Comparison of ENCODE assay signal across 17 mouse cellular contexts in genomic region chr19:53729919-53730318, GRCm38 (mm10). TPM values are rescaled to one million over a fixed set of nuclear protein-coding genes. Genes with fewer than 3 reads are reported as not detected.
A peak's percentile ranks its signal among the peaks of the same experiment; 100 is the strongest.
DNase-seq lines count a peak whose midpoint lies in the region; ATAC-seq and TF ChIP-seq lines count a peak whose summit lies in the region.
"Had no signal": no experiment of that assay in that cellular context is flagged by ENCODE, and none has a peak within 500 bp of the region (broad histone marks: within the 10 kb centered on the region; RNA-seq: fewer than 3 reads in every experiment).

No protein-coding gene starts in this region.

- intact Hi-C loops in heart, adult 2 months (cut with DNase I): no loop called here

- H3K4me2 ChIP-seq in midbrain, embryonic 11.5 days: no peak overlapping the region
- no peak overlapping the region for H3K4me2 ChIP-seq in midbrain, embryonic 15.5 days
- no peak overlapping the region for H3K4me2 ChIP-seq in heart, postnatal 0 days (ENCODE audit: low read depth, low read length)
- H3K4me2 ChIP-seq: hindbrain, embryonic 13.5 days; limb, embryonic 15.5 days; neural tube, embryonic 15.5 days had no signal

- no peaks in the 10 kb centered on the region for H3K4me1 ChIP-seq in midbrain, embryonic 11.5 days (ENCODE audit: control insufficient read depth, insufficient read depth, low read length)
- H3K4me1 ChIP-seq in midbrain, embryonic 15.5 days: no peaks in the 10 kb centered on the region
- H3K4me1 ChIP-seq in heart, adult 2 months (ENCODE audit: control insufficient read depth, insufficient read depth, low read length): peaks cover 9% of the 10 kb centered on the region; the same call in 1 of the 2 replicates
- peaks cover 45% of the 10 kb centered on the region for H3K4me1 ChIP-seq in heart, postnatal 0 days (ENCODE audit: control insufficient read depth, insufficient read depth)

- peak; percentile 48 for TF ChIP-seq CTCF in heart, adult 2 months (IDR thresholded peaks at IDR 0.05)
- TF ChIP-seq CTCF in heart, postnatal 0 days (IDR thresholded peaks at IDR 0.05; ENCODE audit: low read depth): peak; percentile 33; the same call in 1 of the 2 replicates

- DNase-seq in midbrain, embryonic 11.5 days (ENCODE audit: low spot score, missing footprints): peak; percentile 65
- peak in 1 of 2 experiments; percentile 84 for DNase-seq in heart, adult 2 months
- DNase-seq in heart, postnatal 0 days (ENCODE audit: low spot score): peak; percentile 67
- no peak for DNase-seq in urinary bladder, adult 18-20 months (ENCODE audit: low spot score in 2 of 2)
- DNase-seq in layer of hippocampus, postnatal 10 days (ENCODE audit: low spot score in 2 of 2): no peak
- DNase-seq in cerebellum, adult 18-20 months: no peak
- DNase-seq: cerebellum, adult 2 months; kidney, adult 2 months; lung, adult 2 months had no signal

- 75% methylated on average over 10 of the region's 10 CpGs for WGBS in midbrain, embryonic 11.5 days
- WGBS in midbrain, embryonic 15.5 days: 78% methylated on average over 10 of the region's 10 CpGs
- WGBS in heart, adult 2 months: 41% methylated on average over 10 of the region's 10 CpGs
- 26% methylated on average over 10 of the region's 10 CpGs for WGBS in heart, postnatal 0 days

- H3K79me2 ChIP-seq in heart, adult 2 months (replicated peaks; ENCODE audit: control insufficient read depth, insufficient read depth, low read length): no peaks in the 10 kb centered on the region

- H3K9ac ChIP-seq in midbrain, embryonic 11.5 days (ENCODE audit: low read length): no peak overlapping the region
- H3K9ac ChIP-seq in midbrain, embryonic 15.5 days: no peak overlapping the region
- H3K9ac ChIP-seq in heart, adult 2 months (ENCODE audit: low read depth, low read length): no peak overlapping the region
- H3K9ac ChIP-seq in heart, postnatal 0 days (replicated peaks; ENCODE audit: low read depth, low read length): no peak overlapping the region; the same call in 1 of the 2 replicates
- H3K9ac ChIP-seq: hindbrain, embryonic 13.5 days; limb, embryonic 15.5 days; neural tube, embryonic 15.5 days had no signal

- H3K9me3 ChIP-seq in midbrain, embryonic 11.5 days (ENCODE audit: control insufficient read depth, low read length): no peaks in the 10 kb centered on the region
- no peaks in the 10 kb centered on the region for H3K9me3 ChIP-seq in midbrain, embryonic 15.5 days
- no peaks in the 10 kb centered on the region for H3K9me3 ChIP-seq in heart, postnatal 0 days (replicated peaks; ENCODE audit: control insufficient read depth, low read length)
- H3K9me3 ChIP-seq: hindbrain, embryonic 13.5 days; limb, embryonic 15.5 days; megakaryocyte, embryonic 14.5 days; neural tube, embryonic 15.5 days had no signal

- no peaks in the 10 kb centered on the region for H3K27me3 ChIP-seq in midbrain, embryonic 11.5 days (ENCODE audit: control insufficient read depth, insufficient read depth, low read length)
- H3K27me3 ChIP-seq in midbrain, embryonic 15.5 days (replicated peaks): no peaks in the 10 kb centered on the region
- no peaks in the 10 kb centered on the region for H3K27me3 ChIP-seq in heart, adult 2 months (ENCODE audit: control insufficient read depth, insufficient read depth, low read length)
- H3K27me3 ChIP-seq in heart, postnatal 0 days (ENCODE audit: control insufficient read depth, insufficient read depth, low read length): no peaks in the 10 kb centered on the region
- H3K27me3 ChIP-seq: hindbrain, embryonic 13.5 days; neural tube, embryonic 15.5 days had no signal

- no peak overlapping the region for H3K4me3 ChIP-seq in midbrain, embryonic 11.5 days (ENCODE audit: low read depth, low read length)
- no peak overlapping the region for H3K4me3 ChIP-seq in midbrain, embryonic 15.5 days
- no peak overlapping the region for H3K4me3 ChIP-seq in heart, adult 2 months
- no peak overlapping the region for H3K4me3 ChIP-seq in heart, postnatal 0 days (ENCODE audit: low read depth, low read length)
- H3K4me3 ChIP-seq: hindbrain, embryonic 13.5 days; left cerebral cortex, adult 2 months; limb, embryonic 15.5 days; megakaryocyte, embryonic 14.5 days; neural tube, embryonic 15.5 days had no signal

- TF ChIP-seq POLR2A in heart, adult 2 months (IDR thresholded peaks at IDR 0.05; ENCODE audit: insufficient read depth, low read depth, low read length): no peak

- no peaks in the 10 kb centered on the region for H3K36me3 ChIP-seq in midbrain, embryonic 11.5 days (ENCODE audit: control insufficient read depth, insufficient read depth, low read length)
- no peaks in the 10 kb centered on the region for H3K36me3 ChIP-seq in midbrain, embryonic 15.5 days (replicated peaks)
- peaks cover 5% of the 10 kb centered on the region; the same call in 1 of the 2 replicates for H3K36me3 ChIP-seq in heart, adult 2 months (ENCODE audit: control insufficient read depth, insufficient read depth, low read length)
- no peaks in the 10 kb centered on the region for H3K36me3 ChIP-seq in heart, postnatal 0 days (replicated peaks; ENCODE audit: control insufficient read depth, insufficient read depth, low read length)
- H3K36me3 ChIP-seq: hindbrain, embryonic 13.5 days; limb, embryonic 15.5 days; neural tube, embryonic 15.5 days had no signal

- no peak for ATAC-seq in midbrain, embryonic 11.5 days (ENCODE audit: low FRiP score)
- ATAC-seq in midbrain, embryonic 15.5 days (replicated peaks): no peak
- peak; percentile 69 for ATAC-seq in heart, postnatal 0 days (ENCODE audit: insufficient read depth, low read depth)
- ATAC-seq: activated CD4-positive, CD25-positive, alpha-beta regulatory T cell, adult 4 months; CD4-positive, CD25-positive, alpha-beta regulatory T cell, adult 4 months had no signal

- peak; percentile 89 for TF ChIP-seq EP300 in heart, adult 2 months (IDR thresholded peaks at IDR 0.05; ENCODE audit: insufficient read depth, low read depth, low read length)
- peak; percentile 78; the same call in 1 of the 2 replicates for TF ChIP-seq EP300 in heart, postnatal 0 days (IDR thresholded peaks at IDR 0.05; ENCODE audit: low read depth)

- H3K27ac ChIP-seq in midbrain, embryonic 11.5 days (ENCODE audit: low read depth, low read length): no peak overlapping the region
- H3K27ac ChIP-seq in midbrain, embryonic 15.5 days: no peak overlapping the region
- H3K27ac ChIP-seq in heart, adult 2 months: peak overlapping the region; percentile 93
- peak overlapping the region; percentile 85 for H3K27ac ChIP-seq in heart, postnatal 0 days (ENCODE audit: low read depth)
- H3K27ac ChIP-seq: hindbrain, embryonic 13.5 days; left cerebral cortex, adult 2 months; limb, embryonic 15.5 days; neural tube, embryonic 15.5 days had no signal

RNA-seq across cellular contexts. Expression of gene Rbm20, which starts 52.8 kb away (rescaled TPM):
- polyA plus RNA-seq in midbrain, embryonic 11.5 days (2014; fragmentation: Nextera tagmentation; extraction: Ambion mirVana): 0.73 and 1.0 TPM in 2 replicates
- 0.87 and 1.0 TPM in 2 replicates for polyA plus RNA-seq in midbrain, embryonic 15.5 days (2015; fragmentation: Nextera tagmentation; extraction: Ambion mirVana)
- total RNA-seq in heart, adult 2 months (2021): 100 to 1,000 TPM; 194 to 231 TPM
- 143 and 161 TPM in 2 replicates for polyA plus RNA-seq in heart, adult 2 months (2012; rRNA removed)
- total RNA-seq in heart, postnatal 0 days (2014; rRNA removed; ENCODE audit: low replicate concordance): 328 and 340 TPM in 2 replicates
- 58.5 and 65.2 TPM in 2 replicates for polyA plus RNA-seq in heart, postnatal 0 days (2015; fragmentation: Nextera tagmentation; extraction: Ambion mirVana)
- total RNA-seq in layer of hippocampus, postnatal 10 days (2021): 1 to 10 TPM; 2.1 to 3.0 TPM

Comparison
In these comparisons a context has a peak if more than half of its experiments do, and no peak if none do; other contexts are left out.
1. DNase-seq: peak in midbrain, embryonic 11.5 days (single experiment) and heart, postnatal 0 days (single experiment); none in urinary bladder, adult 18-20 months (0 of 2), layer of hippocampus, postnatal 10 days (0 of 2) and cerebellum, adult 18-20 months (0 of 2).
2. H3K27ac ChIP-seq: peak in heart, adult 2 months (single experiment) and heart, postnatal 0 days (single experiment); none in midbrain, embryonic 11.5 days (single experiment) and midbrain, embryonic 15.5 days (single experiment).
3. RNA of gene Rbm20, which starts 52.8 kb away (polyA plus RNA-seq): 143 to 161 TPM in heart, adult 2 months and 58.5 to 65.2 TPM in heart, postnatal 0 days; 0.87 to 1.0 TPM in midbrain, embryonic 15.5 days and 0.73 to 1.0 TPM in midbrain, embryonic 11.5 days; every median in the first group is over 10 times any median in the second.